Mouse (Mus musculus): ENCODE measurements at regions not wholly inside any gene's neighbourhood (a gene's known extent, or its start where the extent isn't known, plus 50 kb on each side); places are given as distances from the start of the nearest gene placed in this dataset.

DNA sequence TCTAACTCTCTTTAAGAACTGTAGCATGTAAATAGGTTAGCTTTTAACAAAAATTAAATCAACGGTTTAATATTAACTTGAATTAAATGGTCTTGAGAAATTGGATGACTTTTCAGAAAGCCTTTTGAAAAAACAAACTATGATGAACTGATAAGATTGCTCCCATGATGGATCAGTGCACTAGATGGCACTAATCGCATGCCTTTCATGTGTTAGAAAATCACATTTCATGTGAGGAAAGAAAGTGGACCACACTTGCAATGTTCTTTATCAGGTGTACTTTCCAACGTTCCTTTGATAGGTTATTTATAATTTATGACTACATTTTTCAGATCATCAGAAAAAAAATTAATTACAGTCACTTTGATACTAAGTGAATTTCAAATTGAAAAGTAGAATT is 1003.2 kb upstream of the 4930412O13Rik start:
- Histone ChIP-seq H3K9me3 (ENCODE audit: control insufficient read depth, low read length) (no peaks in the 10 kb centered on the region), H3K36me3 (ENCODE audit: control insufficient read depth, insufficient read depth, low read length) (no peaks in the 10 kb centered on the region), H3K27me3 (ENCODE audit: control insufficient read depth, insufficient read depth, low read length) (no peaks in the 10 kb centered on the region), H3K27ac (ENCODE audit: low read depth, low read length) (no peak overlapping the region), H3K9ac (ENCODE audit: low read length) (no peak overlapping the region), H3K4me2 (no peak overlapping the region), H3K4me3 (ENCODE audit: low read depth, low read length) (no peak overlapping the region), H3K4me1 (ENCODE audit: control insufficient read depth, insufficient read depth, low read length) (no peaks in the 10 kb centered on the region)
- no peak for DNase-seq (ENCODE audit: low spot score, missing footprints)
- no peak for ATAC-seq (ENCODE audit: low FRiP score)
- 77% methylated on average over 3 of the region's 3 CpGs for WGBS

DNA sequence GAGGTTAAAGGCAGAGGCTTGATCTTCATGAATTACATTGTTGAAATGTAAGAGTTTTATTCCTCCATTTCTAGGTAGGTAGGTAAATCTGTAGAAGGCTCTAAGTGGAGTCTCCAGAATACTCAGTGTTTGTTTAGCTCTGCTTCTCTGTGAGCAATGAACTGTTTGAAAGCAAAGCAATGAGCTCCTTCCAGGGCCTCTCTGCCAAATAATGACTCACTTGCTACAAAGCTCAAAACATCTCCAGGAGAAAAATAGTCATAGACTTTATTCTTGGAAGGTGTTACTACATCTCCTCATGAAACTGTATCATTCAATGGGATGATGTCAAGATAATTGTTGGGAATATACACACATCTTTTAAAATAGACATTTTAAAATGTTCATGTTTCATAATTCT is 968.6 kb upstream of the 4930412O13Rik start:
- Histone ChIP-seq H3K9me3 (ENCODE audit: control insufficient read depth, low read length) (no peaks in the 10 kb centered on the region), H3K9ac (ENCODE audit: low read length) (no peak overlapping the region), H3K4me3 (ENCODE audit: low read depth, low read length) (no peak overlapping the region), H3K36me3 (ENCODE audit: control insufficient read depth, insufficient read depth, low read length) (no peaks in the 10 kb centered on the region), H3K4me1 (ENCODE audit: control insufficient read depth, insufficient read depth, low read length) (no peaks in the 10 kb centered on the region), H3K4me2 (no peak overlapping the region), H3K27ac (ENCODE audit: low read depth, low read length) (no peak overlapping the region), H3K27me3 (ENCODE audit: control insufficient read depth, insufficient read depth, low read length) (no peaks in the 10 kb centered on the region)
- ATAC-seq (ENCODE audit: low FRiP score) (no peak), DNase-seq (ENCODE audit: low spot score, missing footprints) (no peak)

DNA sequence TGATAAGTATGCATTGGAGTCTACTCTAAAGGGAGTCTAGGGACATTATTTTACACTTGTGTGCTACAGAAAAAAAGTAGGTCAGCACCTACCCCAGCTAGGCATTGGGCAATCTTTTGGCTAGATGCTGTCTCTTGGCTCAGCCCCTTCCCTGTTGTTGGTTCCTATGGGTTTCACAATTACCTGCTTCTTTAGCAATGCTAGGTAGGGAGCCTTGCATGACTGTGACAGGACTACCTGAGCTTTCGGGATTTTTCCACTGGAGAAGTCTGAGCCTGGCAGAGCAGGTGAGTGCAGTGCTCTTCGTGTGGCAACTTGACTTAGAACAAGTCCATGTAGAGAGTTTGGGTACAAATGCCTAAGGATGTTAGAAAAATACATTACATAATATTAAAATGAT is 956.2 kb upstream of the 4930412O13Rik start:
- Histone ChIP-seq H3K4me1 (ENCODE audit: control insufficient read depth, insufficient read depth, low read length) (no peaks in the 10 kb centered on the region), H3K27me3 (ENCODE audit: control insufficient read depth, insufficient read depth, low read length) (no peaks in the 10 kb centered on the region), H3K36me3 (ENCODE audit: control insufficient read depth, insufficient read depth, low read length) (no peaks in the 10 kb centered on the region), H3K4me3 (ENCODE audit: low read depth, low read length) (no peak overlapping the region), H3K9ac (ENCODE audit: low read length) (no peak overlapping the region), H3K9me3 (ENCODE audit: control insufficient read depth, low read length) (no peaks in the 10 kb centered on the region), H3K4me2 (no peak overlapping the region), H3K27ac (ENCODE audit: low read depth, low read length) (no peak overlapping the region)
- 81% methylated on average over 2 of the region's 2 CpGs for WGBS
- ATAC-seq (ENCODE audit: low FRiP score), result no peak
- DNase-seq (ENCODE audit: low spot score, missing footprints), result no peak

DNA sequence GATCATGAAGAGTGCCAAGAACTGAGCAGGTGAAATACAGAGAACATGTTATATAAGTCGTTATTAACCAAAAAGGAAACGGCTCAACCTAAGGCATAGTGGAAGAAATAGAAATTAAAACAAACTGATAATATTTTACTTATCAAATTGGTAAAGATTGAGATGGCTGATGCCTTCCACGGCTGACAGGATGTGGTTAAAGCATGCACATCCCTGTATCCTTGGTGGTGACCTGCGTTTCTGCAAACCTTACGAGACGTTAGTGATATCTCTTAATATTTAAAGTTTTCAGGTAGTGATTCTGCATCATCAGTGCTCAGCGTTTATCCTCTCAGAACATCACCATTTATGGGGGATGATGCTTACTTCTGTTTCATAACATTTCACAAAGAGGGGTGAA is 939.5 kb upstream of the 4930412O13Rik start:
- H3K4me3 ChIP-seq (ENCODE audit: low read depth, low read length), result no peak overlapping the region
- H3K27ac ChIP-seq (ENCODE audit: low read depth, low read length), result no peak overlapping the region
- no peaks in the 10 kb centered on the region for H3K9me3 ChIP-seq (ENCODE audit: control insufficient read depth, low read length)
- H3K27me3 ChIP-seq (ENCODE audit: control insufficient read depth, insufficient read depth, low read length), result no peaks in the 10 kb centered on the region
- DNase-seq (ENCODE audit: low spot score, missing footprints) (no peak), ATAC-seq (ENCODE audit: low FRiP score) (no peak)
- WGBS, result 90% methylated on average over 7 of the region's 7 CpGs
- H3K9ac ChIP-seq (ENCODE audit: low read length), result no peak overlapping the region
- no peaks in the 10 kb centered on the region for H3K36me3 ChIP-seq (ENCODE audit: control insufficient read depth, insufficient read depth, low read length)
- no peaks in the 10 kb centered on the region for H3K4me1 ChIP-seq (ENCODE audit: control insufficient read depth, insufficient read depth, low read length)
- H3K4me2 ChIP-seq, result no peak overlapping the region

DNA sequence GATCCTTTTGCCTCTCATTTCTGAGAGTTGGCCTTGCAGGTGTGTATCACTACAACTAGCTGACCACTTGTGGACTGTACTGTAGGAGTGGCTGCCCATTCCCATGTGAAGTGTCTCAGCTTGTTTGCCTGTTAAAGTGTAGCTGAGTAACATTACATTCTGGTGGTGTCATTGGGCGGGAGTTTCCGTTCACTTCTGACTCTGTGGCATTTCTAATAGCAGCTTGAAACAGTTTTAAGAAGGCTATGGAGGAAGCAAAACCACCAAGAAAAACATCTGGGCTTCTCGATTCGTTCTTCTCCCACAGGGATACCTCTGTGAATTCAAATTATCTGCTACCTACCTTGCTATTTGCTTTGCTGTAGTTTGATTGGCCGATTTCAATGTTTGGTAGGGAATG is 922.1 kb upstream of the 4930412O13Rik start:
- DNase-seq (ENCODE audit: low spot score, missing footprints) (no peak), ATAC-seq (ENCODE audit: low FRiP score) (no peak)
- H3K9me3 ChIP-seq (ENCODE audit: control insufficient read depth, low read length), result no peaks in the 10 kb centered on the region
- no peak overlapping the region for H3K4me3 ChIP-seq (ENCODE audit: low read depth, low read length)
- 88% methylated on average over 5 of the region's 5 CpGs for WGBS
- H3K27ac ChIP-seq (ENCODE audit: low read depth, low read length), result no peak overlapping the region
- H3K27me3 ChIP-seq (ENCODE audit: control insufficient read depth, insufficient read depth, low read length), result no peaks in the 10 kb centered on the region
- H3K36me3 ChIP-seq (ENCODE audit: control insufficient read depth, insufficient read depth, low read length), result no peaks in the 10 kb centered on the region
- no peak overlapping the region for H3K9ac ChIP-seq (ENCODE audit: low read length)
- H3K4me1 ChIP-seq (ENCODE audit: control insufficient read depth, insufficient read depth, low read length), result no peaks in the 10 kb centered on the region
- no peak overlapping the region for H3K4me2 ChIP-seq

DNA sequence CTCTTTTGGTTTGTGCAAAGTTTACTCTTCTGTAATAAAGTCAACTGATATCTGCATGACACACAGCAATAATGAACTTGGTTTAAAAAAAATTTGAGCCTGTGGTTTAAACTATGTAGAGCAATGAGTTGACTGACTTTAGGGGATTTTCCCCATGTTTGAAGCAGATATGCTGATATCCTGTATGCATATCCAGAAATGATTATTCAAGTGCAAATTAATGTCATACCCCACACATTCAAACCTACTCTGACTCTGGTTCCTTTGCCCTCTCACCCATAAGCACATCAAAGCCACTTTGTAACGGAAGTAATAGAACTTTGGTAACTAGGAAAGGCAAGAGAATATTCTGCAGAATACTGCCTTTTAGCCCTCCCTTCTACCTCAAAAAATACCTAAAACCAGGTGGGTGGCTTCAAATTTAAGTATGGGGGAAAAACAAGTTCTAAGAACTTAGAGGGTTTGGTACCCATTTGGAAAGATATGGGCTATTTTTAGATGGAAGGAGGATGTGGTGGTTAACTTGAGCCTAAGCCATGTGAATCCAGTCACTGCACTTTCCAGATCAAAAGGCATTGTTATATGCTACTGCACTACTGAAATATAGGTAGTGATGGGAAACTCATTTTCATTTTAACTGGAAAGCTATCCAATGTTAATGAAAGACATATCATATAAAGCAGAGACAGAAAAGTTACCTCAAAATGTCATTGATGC is 915.9 kb upstream of the 4930412O13Rik start:
- ATAC-seq (ENCODE audit: low FRiP score) (no peak), DNase-seq (ENCODE audit: low spot score, missing footprints) (no peak)
- Histone ChIP-seq H3K9me3 (ENCODE audit: control insufficient read depth, low read length) (no peaks in the 10 kb centered on the region), H3K27me3 (ENCODE audit: control insufficient read depth, insufficient read depth, low read length) (no peaks in the 10 kb centered on the region), H3K4me3 (ENCODE audit: low read depth, low read length) (no peak overlapping the region), H3K36me3 (ENCODE audit: control insufficient read depth, insufficient read depth, low read length) (no peaks in the 10 kb centered on the region), H3K4me1 (ENCODE audit: control insufficient read depth, insufficient read depth, low read length) (no peaks in the 10 kb centered on the region), H3K9ac (ENCODE audit: low read length) (no peak overlapping the region), H3K4me2 (no peak overlapping the region), H3K27ac (ENCODE audit: low read depth, low read length) (no peak overlapping the region)
- WGBS, result 87% methylated on average over 1 of the region's 1 CpGs

DNA sequence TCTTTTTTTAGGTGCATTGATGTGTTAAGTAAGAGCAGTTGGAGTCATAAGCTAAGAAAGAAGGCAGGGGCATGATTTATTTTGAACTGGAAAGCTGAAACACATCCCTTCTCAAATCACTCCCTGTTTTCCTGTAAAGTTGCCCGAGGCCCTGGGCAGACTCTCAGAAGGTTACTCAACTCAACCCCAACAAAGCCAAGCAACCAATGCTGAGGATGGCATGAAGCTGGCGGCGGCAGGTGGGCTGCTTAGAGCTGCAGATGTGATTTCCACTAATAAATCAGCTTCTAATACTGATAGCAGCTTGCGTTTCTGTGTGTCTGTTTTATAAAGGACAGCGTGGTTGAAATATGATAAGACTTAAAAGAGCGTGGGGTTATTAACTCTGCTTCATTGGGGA is 905.4 kb upstream of the 4930412O13Rik start:
- H3K27ac ChIP-seq (ENCODE audit: low read depth, low read length), result no peak overlapping the region
- no peak for ATAC-seq (ENCODE audit: low FRiP score)
- H3K4me1 ChIP-seq (ENCODE audit: control insufficient read depth, insufficient read depth, low read length), result no peaks in the 10 kb centered on the region
- no peaks in the 10 kb centered on the region for H3K36me3 ChIP-seq (ENCODE audit: control insufficient read depth, insufficient read depth, low read length)
- H3K4me2 ChIP-seq, result no peak overlapping the region
- H3K9me3 ChIP-seq (ENCODE audit: control insufficient read depth, low read length), result no peaks in the 10 kb centered on the region
- H3K9ac ChIP-seq (ENCODE audit: low read length), result no peak overlapping the region
- no peaks in the 10 kb centered on the region for H3K27me3 ChIP-seq (ENCODE audit: control insufficient read depth, insufficient read depth, low read length)
- DNase-seq (ENCODE audit: low spot score, missing footprints), result no peak
- 88% methylated on average over 6 of the region's 6 CpGs for WGBS
- H3K4me3 ChIP-seq (ENCODE audit: low read depth, low read length), result no peak overlapping the region

DNA sequence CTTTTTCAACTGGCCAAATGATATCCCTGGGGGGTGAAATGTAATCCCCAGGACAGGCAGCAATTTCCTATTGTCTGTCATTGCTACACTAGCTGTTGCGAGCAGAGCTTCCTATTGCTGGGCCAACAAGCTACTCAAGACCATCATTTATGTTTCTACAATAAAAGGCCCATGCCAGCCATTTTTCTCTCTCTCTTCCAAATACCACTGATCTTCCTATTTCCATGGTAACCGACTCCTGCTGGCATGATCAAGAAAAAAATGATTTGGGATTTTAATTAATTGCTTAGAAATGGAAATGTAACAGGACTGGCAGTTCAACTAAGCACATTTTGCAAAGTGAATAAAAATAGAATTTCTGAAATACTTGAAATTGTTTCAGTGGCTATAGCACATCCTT is 868.7 kb upstream of the 4930412O13Rik start:
- Histone ChIP-seq H3K4me2 (no peak overlapping the region), H3K36me3 (ENCODE audit: control insufficient read depth, insufficient read depth, low read length) (no peaks in the 10 kb centered on the region), H3K27ac (ENCODE audit: low read depth, low read length) (no peak overlapping the region), H3K27me3 (ENCODE audit: control insufficient read depth, insufficient read depth, low read length) (no peaks in the 10 kb centered on the region), H3K4me1 (ENCODE audit: control insufficient read depth, insufficient read depth, low read length) (no peaks in the 10 kb centered on the region), H3K9ac (ENCODE audit: low read length) (no peak overlapping the region), H3K9me3 (ENCODE audit: control insufficient read depth, low read length) (no peaks in the 10 kb centered on the region), H3K4me3 (ENCODE audit: low read depth, low read length) (no peak overlapping the region)
- no peak for DNase-seq (ENCODE audit: low spot score, missing footprints)
- no peak for ATAC-seq (ENCODE audit: low FRiP score)
- 71% methylated on average over 2 of the region's 2 CpGs for WGBS

DNA sequence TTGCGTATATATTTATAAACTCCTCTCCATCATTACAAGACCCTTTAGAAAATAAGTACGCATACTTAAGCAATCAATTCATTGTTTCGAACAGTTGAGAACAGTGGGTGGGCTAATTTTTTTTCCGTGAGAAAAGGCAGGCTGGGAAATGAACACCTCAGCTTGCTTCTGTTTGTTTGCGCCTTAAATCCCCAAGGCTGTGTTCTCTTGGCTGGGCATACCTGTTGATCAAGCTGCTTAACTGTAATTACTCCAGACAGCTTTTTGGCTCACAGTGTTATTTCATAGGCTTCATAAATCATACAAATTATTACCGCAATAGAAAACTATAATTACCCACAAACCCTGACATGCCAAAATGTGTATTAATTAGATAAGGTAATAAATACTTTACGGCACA is 848.0 kb upstream of the 4930412O13Rik start:
- no peak for DNase-seq (ENCODE audit: low spot score, missing footprints)

More for the DNA sequence above, 848.0 kb upstream of the 4930412O13Rik start:
- Histone ChIP-seq H3K27me3 (ENCODE audit: control insufficient read depth, insufficient read depth, low read length) (no peaks in the 10 kb centered on the region), H3K9me3 (ENCODE audit: control insufficient read depth, low read length) (no peaks in the 10 kb centered on the region), H3K4me2 (no peak overlapping the region), H3K27ac (ENCODE audit: low read depth, low read length) (no peak overlapping the region), H3K9ac (ENCODE audit: low read length) (no peak overlapping the region), H3K36me3 (ENCODE audit: control insufficient read depth, insufficient read depth, low read length) (no peaks in the 10 kb centered on the region), H3K4me1 (ENCODE audit: control insufficient read depth, insufficient read depth, low read length) (no peaks in the 10 kb centered on the region), H3K4me3 (ENCODE audit: low read depth, low read length) (no peak overlapping the region)
- WGBS, result 91% methylated on average over 7 of the region's 7 CpGs
- no peak for ATAC-seq (ENCODE audit: low FRiP score)

All from midbrain, embryonic 11.5 days (tissue).